Mouse (Mus musculus) thymus, postnatal 4 days (tissue): ENCODE data around the gene Tmem239.

Experiments
- DNase-seq: peaks from one replicate; pipeline ENCODE4 v3.0.0; 2021

The Tmem239 gene

GRCm38 (mm10) chr2:130412775-130413174 lies 6.5 kb downstream of the Tmem239 start:
- DNase-seq: no peak

DNA sequence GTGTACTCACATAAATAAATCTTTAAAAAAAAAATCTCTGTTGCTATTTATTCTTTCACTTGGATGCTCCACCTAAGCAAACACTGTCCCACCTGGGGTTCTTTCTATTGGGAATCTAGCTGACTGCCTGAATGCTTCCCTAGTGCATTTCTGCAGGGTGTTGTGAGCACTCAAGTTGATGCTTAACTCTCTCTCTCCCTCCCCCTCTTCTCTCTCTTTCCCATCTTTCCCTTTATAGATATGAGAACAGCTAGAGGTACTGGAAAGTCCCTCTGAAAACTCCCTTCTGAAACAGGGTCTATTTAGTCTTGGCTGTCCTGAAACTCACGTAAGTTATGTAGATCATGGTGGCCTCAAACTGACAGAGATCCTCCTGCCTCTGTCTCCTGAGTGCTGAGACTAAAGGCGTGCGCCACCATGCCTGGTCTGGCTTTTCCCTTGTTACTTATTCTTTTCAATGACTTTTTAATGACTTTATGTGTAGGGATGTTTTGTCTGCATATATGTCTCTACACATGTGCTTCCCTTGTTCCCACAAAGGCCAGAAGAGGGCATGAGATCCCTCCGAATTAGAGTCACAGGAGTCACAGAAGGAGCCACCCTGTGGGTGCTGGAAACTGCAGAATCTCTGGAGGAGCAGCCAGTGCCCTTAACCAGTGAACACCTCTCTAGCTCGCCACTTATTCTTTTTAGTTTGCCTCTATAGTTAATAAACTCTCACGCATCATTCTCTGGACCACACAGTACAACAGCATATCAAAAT lies 8.0 kb downstream of the Tmem239 start:
- peak; percentile 45 for DNase-seq

GRCm38 (mm10) chr2:130421781-130422620 lies 15.7 kb downstream of the Tmem239 start:
- DNase-seq: peak; percentile 20

GRCm38 (mm10) chr2:130423397-130424125 lies 17.3 kb downstream of the Tmem239 start:
- DNase-seq: peak; percentile 90

- peak; percentile 94 for DNase-seq
Observed at GRCm38 (mm10) chr2:130424126-130424853, 18.0 kb downstream of the Tmem239 start, which contains the start of the genes Vps16 and Pced1a. Vps16 (plus strand) TSS chr2:130424339. Pced1a (minus strand) TSS chr2:130424701.

- no peak for DNase-seq
Observed at GRCm38 (mm10) chr2:130425112-130425511, 18.8 kb downstream of the Tmem239 start.

DNA sequence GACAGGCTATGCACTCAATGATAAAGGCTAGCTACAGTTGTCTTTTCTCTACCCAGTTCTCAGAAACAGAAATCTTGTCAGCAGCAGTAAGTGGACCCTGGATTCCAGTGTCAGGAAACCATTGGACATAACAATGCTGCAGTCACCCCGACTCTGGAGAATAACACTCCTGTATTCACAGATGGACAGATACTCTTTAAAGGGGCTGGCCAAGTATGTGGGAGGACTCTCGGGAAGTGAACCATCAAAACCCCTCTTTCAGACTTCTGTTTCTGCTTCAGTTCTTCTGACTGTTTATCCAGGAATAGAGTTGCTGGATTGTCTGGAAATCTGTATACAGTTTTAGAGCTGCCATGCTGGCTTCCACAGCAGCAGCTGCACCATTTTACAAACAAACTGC lies 23.6 kb downstream of the Tmem239 start:
- DNase-seq: no peak

GRCm38 (mm10) chr2:130430484-130430883 lies 24.2 kb downstream of the Tmem239 start:
- no peak for DNase-seq

DNA sequence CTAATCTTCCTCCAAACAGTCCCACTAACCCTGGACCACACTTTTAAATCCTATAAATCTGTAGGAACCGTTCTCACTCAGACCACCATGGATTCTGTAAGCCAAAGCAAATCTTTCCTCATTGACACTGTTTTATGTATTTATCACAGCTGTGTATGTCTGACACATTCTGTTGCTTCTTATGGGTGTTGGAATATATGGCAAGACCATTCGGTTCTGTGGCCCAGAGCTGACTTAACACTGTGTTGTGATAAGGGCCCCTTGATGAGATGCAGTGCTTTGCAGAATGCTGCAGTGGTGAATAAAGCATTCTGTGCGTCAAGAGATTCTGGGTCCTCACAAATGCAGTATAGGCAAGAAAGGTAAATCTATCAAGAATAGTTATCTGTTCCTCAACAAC lies 25.9 kb downstream of the Tmem239 start:
- DNase-seq: no peak

GRCm38 (mm10) chr2:130433152-130433551 lies 26.9 kb downstream of the Tmem239 start:
- peak; percentile 62 for DNase-seq

DNA sequence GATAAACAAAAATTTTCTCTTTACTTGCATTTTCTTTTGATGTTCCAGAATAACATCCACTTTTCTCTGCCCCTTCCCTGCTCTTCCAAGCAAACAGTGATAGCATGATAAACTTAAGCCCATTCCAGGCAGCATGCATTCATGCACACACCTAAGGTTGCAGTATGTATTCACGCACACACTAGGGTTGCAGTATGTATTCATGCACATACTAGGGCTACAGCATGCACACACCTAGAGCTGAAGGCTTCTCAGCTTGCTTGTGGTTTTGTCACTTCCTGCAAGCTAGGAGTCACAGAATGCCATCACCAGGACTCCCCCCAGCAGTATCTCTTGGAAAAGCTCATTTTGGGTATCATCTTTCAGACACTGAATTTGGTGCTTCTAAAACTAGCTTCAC lies 30.5 kb downstream of the Tmem239 start:
- DNase-seq: no peak

- no peak for DNase-seq
Observed at GRCm38 (mm10) chr2:130438861-130439260, 32.6 kb downstream of the Tmem239 start.

DNA sequence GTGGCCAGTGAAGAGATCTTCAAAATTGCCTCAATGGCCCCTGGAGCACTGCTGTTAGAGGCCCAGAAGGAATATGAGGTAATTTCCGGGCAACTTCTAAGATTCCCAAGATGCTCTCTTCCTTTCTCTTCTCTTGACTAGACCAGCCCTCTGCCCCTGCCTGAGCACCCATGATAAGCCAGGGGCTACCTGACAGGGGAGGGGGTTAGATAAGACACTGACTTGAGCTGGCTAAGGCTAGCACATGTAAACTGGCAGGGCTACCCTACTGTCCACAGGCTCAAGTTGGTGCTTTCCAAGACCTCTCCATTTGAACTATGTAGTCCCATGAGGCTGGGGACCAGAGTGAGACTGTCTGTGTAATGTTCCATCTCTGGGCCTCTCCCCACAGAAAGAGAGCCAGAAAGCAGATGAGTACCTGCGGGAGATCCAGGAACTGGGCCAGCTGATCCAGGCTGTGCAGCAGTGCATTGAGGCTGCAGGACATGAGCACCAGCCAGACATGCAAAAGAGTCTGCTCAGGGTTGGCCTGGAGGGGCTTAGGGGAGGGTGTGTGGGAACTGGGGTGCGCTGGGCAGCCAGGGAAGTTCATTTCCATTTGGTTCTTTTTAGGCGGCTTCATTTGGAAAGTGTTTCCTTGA lies 33.7 kb downstream of the Tmem239 start:
- DNase-seq: no peak

- DNase-seq: no peak
Observed at GRCm38 (mm10) chr2:130442162-130442561, 35.9 kb downstream of the Tmem239 start.

DNA sequence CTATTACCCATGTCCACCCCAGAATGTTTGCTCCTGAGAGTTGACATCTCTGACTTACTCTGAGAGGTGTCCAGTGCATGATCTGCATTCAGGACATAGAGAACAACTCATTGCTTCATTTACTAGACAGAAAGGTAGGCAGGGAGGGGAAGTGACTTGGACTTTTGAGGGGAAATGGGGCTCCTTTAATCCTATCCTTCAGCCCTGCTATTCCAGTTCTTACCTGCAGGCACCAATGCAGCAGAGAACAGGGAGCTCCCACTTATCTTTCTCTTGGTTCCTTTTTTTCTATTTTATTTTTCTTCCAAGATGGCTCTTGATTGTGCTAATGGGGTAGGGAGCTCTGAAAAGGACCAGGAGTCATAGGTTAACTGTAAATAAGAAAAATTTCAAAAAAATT lies 42.2 kb downstream of the Tmem239 start:
- no peak for DNase-seq

DNA sequence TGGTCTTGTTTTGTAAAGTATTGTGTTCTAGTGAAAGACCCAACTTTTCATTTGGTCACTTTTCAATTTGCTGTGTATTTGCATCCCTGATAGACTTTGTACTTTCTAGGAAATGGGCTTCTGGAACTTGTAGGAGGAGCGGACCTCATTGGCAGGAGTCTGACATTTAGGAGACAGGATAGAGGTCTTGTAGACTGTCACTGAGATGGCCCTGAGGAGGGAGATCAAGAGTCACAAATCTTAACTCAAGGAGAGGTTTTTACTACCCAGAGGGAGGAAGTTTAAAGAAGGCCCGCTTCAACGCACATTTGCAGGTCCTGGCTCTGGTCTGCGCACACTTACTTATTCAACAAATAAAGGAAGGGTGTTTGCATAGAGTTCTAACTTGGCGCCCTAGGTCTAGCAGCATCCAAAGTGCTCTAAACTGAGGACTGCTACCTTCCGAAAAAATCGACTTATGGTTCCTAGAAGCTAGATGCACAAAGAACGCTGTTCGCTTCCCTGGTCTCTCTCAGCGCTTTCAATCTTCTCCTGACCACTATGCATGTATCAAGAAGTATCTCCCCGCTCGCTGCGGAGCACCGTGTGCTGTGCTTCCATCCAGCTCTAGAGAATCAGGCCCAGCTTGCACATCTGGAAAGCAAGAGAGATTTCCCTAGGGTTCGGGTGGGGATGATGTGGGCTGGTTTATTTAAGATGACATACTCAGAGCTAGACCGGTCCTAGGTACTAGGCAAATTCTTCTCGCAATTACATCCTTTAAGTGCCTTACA lies 42.9 kb downstream of the Tmem239 start:
- peak; percentile 16 for DNase-seq

DNA sequence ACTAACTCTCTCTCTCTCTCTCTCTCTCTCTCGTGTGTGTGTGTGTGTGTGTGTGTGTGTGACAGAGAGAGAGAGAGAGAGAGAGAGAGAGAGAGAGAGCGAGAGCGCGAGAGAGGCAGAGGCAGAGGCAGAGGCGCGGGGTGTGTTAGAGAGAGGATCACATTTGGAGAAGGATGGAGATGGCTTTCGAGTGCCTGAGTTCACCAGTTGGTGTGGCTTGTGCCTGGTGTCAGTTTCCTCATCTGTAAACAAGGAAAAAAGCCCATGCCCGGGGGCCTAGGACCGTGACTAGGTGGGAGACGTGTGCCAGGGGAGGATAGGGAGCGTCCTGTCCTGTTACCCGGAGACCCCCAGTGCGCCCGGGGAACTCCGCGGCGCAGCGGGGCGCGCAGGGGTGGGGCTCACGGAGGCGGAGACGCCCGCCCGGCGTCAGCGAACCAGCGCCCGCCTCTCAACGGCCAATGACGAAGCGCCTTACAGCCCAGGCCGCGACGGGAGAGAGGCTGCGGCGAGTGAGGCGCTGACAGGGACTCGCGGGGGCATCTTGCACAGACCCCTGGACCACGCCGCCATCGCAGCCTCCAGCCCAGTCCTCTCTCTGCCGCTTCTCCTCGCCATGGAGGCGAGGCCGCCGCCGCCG lies 43.6 kb downstream of the Tmem239 start, which contains the start of gene Ptpra:
Gene Ptpra, plus strand, starts transcription at position 485 of the 640 bp plus-strand sequence.
- peak; percentile 95 for DNase-seq

GRCm38 (mm10) chr2:130450434-130450796 lies 44.1 kb downstream of the Tmem239 start:
- peak; percentile 82 for DNase-seq

- DNase-seq: no peak
Observed at GRCm38 (mm10) chr2:130451086-130451726, 44.9 kb downstream of the Tmem239 start.

DNA sequence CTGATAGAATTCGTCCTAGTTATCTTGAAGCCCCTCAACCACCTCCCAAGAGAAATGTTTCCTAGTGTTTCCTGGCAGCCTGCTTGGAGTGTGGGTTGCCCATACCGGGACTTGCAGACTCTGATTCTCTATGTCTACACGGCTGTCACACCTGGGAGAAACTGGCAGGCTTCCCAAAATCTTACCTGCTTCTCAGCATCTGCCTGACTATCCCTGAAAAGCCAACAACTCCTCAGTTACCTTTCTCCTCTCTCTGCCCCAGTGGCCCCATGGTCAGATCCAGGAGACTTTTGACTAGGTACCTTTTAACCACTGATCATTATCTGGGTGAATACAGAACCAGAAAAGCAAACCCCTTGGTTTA lies 45.4 kb downstream of the Tmem239 start:
- no peak for DNase-seq
